Mouse (Mus musculus) urinary bladder, postnatal 36 days (tissue): ENCODE data around the gene Tpm1.

ENCODE experiments used
- DNase-seq, 2 experiments: peaks; one replicate each; pipeline ENCODE4 v3.0.0; 2022; ENCODE audit warnings: low spot score in 2 of 2, mixed read lengths in 1 of 2

Tpm1 gene

GRCm38 (mm10) chr9:67049086-67049824 lies at the start of gene Tpm1:
Gene Tpm1, minus strand, starts transcription at chr9:67049406.
- peak; percentile 77 to 79 for DNase-seq

GRCm38 (mm10) chr9:67094371-67094770 lies 45.2 kb upstream of the Tpm1 start:
- no peak for DNase-seq

- no peak for DNase-seq
Measured at GRCm38 (mm10) chr9:67092210-67092609, 43.0 kb upstream of the Tpm1 start.

GRCm38 (mm10) chr9:67091598-67091997 lies 42.4 kb upstream of the Tpm1 start:
- DNase-seq = no peak

GRCm38 (mm10) chr9:67091151-67091550 lies 41.9 kb upstream of the Tpm1 start:
- no peak for DNase-seq

- DNase-seq = no peak
Measured at GRCm38 (mm10) chr9:67090633-67091045, 41.4 kb upstream of the Tpm1 start.

- DNase-seq = no peak
Measured at GRCm38 (mm10) chr9:67089167-67089566, 40.0 kb upstream of the Tpm1 start.

- DNase-seq = no peak
Measured at GRCm38 (mm10) chr9:67083801-67084200, 34.6 kb upstream of the Tpm1 start.

GRCm38 (mm10) chr9:67081688-67082087 lies 32.5 kb upstream of the Tpm1 start:
- DNase-seq = peak; percentile 54 to 58

GRCm38 (mm10) chr9:67077658-67078319 lies 28.6 kb upstream of the Tpm1 start:
- no peak for DNase-seq

- DNase-seq = no peak
Measured at GRCm38 (mm10) chr9:67077266-67077657, 28.1 kb upstream of the Tpm1 start.

GRCm38 (mm10) chr9:67072182-67072581 lies 23.0 kb upstream of the Tpm1 start:
- no peak for DNase-seq

GRCm38 (mm10) chr9:67071596-67071995 lies 22.4 kb upstream of the Tpm1 start:
- no peak for DNase-seq

- DNase-seq = no peak
Measured at GRCm38 (mm10) chr9:67071103-67071502, 21.9 kb upstream of the Tpm1 start.

GRCm38 (mm10) chr9:67066616-67067015 lies 17.4 kb upstream of the Tpm1 start:
- DNase-seq = no peak

- no peak for DNase-seq
Measured at GRCm38 (mm10) chr9:67059714-67060113, 10.5 kb upstream of the Tpm1 start.

- DNase-seq = no peak
Measured at GRCm38 (mm10) chr9:67058366-67058765, 9.2 kb upstream of the Tpm1 start.

- no peak for DNase-seq
Measured at GRCm38 (mm10) chr9:67050736-67051337, 1.6 kb upstream of the Tpm1 start.

GRCm38 (mm10) chr9:67049836-67050235 lies 630 bp upstream of the Tpm1 start:
- DNase-seq = no peak

GRCm38 (mm10) chr9:67048483-67049085 lies 622 bp downstream of the Tpm1 start:
- DNase-seq = peak in 1 of 2 experiments; percentile 30

- DNase-seq = no peak
Measured at GRCm38 (mm10) chr9:67047606-67048482, 1.4 kb downstream of the Tpm1 start.
